Mouse (Mus musculus): ENCODE measurements around the gene Hs6st3. TPM values are rescaled to one million over a fixed set of nuclear protein-coding genes. Genes with fewer than 3 reads are reported as not detected.
"Not testable (repeated sequence)": the region's sequence is repeated elsewhere in the genome, so short reads cannot be mapped to it uniquely, and the experiment has no call there.

Gene Hs6st3
- total RNA-seq, 2 experiments from 2014 or later: 1.4 to 1.6 TPM

DNA sequence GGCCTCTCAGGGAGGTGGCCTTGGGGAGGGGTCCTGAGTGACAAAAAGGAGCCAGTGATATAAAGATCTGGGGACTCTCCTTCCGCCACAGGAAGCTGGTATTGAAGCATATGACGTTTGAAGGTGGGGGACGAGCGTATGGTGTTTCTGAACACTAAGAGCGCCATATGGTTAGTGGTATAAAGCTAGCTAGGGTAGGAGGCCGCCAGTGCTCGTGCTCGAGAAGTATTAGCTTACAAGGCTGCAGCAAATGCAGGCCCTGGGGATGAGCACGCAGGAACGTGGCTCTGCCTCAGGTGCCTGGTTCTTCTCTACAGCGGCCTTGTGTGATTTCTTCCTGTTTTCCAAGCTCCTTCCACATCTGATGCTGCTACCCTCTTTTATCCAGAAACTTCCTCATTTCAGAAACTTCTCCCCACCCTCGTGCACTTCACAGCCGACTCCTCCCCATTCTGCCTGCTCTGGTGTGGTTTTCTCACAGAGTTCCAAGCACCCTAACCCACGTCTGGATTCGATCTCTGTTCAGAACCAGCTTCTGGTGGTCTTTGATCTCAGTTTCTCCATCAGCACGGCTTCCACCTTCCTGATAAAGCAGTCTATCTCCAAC, 110.0 kb downstream of the Hs6st3 start:
- DNase-seq: no peak

DNA sequence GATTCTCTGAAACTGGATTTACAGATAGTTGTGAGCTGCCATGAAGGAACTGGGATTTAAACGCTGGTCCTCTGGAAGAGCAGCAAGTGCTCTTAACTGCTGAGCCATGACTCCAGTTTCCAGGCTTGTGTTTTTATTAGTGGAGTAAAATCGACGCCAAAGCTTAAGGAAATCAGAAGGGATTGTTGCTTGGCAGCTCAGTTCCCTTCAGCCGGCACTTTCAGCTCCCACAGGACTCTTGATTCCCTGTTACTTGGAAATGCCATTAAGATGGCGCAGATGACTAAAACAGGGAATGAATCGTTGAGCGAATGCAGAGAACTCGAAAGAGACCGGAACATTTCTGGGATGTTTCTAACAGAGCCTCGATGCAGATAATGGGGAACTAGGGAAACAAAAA, 112.2 kb downstream of the Hs6st3 start:
- DNase-seq: no peak

DNA sequence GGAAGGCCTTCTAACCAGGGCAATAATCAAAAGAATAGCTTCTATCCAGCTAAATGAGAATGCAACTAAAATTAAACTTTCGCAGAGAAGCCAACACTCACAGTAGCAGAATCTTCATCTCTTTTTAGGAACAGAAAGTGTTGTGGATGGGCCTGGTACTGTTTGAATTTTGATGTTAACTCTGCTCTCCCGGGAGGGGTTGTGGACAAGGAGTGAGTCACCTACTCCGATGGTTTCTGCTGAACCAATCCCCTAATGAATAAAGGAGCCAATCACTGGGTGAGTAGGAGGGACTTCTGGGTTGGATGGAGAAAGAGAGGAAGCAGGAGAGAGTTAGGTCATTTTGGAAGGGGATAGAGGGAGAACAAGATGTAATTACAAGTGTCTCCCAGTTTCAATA, 117.3 kb downstream of the Hs6st3 start:
- DNase-seq: no peak

DNA sequence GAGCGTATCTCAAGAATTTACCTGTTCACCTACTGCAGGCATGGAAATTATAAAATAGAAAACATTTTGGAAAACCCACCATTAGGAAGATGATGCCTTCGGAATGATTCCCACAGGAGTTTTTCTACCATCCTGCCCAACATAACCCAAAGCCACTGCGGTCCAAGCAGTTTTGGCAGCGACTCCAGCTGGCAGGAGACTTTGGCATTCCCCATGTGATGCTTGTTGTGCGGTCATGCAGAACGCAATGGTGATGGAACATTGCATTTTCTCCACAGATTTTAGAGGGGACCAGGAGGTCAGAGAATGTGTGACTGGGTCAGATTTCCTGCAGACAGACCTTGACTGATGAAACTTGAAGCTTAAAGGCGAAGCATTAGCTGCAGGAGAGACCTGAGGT, 118.9 kb downstream of the Hs6st3 start:
- DNase-seq: no peak

DNA sequence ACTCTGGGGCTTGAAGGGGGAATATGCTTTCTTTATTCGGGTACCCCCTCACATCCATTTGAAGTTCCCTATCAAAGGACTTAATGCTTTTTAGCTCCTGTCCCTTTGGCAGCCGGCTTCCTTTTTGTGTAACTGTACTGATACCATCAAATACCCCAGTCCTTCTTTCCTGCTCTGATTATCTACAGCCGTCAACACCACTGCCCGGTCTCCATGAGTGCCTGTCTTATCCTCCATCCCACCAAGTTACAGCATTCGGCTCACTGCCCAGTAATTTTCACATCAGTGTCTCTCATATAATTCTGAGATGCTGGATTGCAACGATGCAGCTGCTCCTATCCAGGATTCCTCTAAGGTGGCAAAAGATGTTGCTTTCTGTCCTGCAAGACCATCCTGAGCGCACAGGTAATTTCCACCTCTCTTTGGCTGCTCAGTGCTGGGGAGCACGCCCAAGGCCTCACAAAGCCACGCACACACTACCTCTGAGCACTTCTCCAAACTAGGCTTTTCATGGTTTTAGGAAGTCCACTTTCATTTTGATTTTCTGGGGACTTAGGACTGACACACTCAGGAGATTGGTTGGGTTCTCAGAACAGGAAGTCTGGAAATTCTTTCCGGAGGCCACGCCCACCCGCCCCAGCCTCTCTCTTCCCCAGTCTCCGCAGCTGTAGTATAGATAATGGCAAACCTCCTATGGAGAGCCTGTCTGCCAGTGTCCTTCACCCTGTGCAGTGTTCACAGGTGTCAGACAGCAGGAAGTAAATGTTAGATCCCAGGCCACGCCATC, 122.2 kb downstream of the Hs6st3 start:
- no peak for DNase-seq

DNA sequence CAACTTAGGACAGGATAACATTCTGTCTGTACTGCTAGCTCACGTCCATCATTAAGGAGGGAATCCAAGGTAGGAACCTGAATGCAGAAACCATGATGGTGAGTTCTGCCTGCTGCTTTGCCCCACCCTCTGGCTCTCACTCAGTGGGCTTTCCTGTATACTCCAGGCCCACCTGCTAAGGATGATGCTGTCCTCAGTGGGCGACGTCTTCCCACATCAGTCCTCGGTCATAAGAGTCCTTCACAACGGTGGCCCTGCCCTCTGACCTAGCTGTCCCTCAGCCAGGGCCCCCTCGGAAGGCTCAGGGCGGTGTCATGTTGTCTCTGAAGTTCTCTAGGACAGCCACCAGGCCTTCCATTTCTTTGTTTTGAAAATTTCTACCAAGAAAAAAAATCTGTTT, 128.2 kb downstream of the Hs6st3 start:
- DNase-seq: no peak

DNA sequence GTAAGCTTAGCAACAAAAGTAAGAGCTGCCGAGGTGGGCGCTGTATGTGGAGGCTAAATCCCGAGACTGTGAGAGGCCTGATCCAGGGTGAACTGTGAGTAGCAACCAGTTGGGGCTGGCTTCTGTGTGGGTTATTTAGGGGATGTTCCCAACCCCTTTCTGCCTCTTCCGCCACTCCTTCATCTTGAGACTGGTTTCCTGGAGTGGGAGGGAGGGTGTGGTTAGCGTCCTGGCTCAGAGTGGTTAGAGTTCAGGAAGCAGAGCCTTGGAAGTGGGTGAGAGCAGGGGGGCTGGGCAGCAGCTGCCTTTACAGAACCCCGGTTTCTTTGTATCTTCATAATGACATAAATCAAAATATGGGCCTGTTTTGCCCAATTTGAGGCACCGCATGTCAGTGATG, 134.9 kb downstream of the Hs6st3 start:
- no peak for DNase-seq

DNA sequence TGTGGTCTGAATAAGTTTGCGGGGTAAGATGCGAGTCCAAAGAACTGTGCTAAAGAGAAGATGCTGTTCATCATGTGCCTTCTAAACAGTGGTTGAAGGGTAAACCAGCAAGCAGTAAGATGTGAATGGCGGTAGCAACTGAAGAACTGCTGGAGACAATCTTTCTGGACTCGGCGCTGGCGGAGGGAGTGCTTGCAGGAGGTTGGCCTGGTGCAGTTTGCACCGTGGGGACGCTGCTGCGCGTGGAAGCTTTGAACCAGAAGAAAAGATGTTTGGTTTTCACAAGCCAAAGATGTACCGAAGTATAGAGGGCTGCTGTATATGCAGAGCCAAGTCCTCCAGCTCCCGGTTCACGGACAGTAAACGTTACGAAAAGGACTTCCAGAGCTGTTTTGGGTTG, 140.0 kb downstream of the Hs6st3 start:
- not testable (repeated sequence) for DNase-seq

DNA sequence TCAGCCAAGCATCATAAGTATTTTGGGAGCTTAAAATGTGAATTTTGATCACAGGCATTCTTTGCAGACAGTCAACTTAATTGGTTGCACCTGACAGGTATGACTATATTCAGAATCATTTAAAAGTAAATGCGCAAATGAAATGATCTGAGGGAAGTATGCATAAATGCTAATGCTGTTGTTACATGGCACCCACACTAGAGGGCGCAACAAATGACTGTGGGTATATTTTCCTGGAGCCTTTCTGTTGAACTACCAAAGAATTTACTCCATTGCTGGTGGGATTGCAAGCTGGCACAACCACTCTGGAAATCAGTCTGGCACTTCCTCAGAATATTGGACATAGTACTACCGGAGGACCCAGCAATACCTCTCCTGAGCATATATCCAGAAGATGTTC, 145.8 kb downstream of the Hs6st3 start:
- peak; percentile 20 for DNase-seq

DNA sequence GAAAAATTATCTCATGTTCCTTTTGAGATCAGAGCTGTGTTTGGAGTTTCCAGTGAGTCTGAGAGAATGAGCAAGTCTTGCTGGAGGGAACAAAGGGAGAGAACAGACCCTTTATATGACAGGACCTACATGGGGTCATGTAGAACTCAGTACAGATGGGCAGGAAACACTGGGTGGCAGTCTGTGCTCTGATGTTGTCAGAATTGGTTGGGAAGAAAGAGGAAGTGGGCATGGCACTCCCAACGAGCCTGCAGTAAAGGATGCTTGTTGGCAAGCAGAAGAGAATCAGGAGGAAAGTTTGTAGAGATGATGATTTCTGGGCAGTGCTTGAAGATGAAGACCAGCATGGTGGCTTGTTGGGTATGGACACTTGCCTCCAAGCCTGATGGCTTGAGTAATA, 151.5 kb downstream of the Hs6st3 start:
- DNase-seq: no peak

DNA sequence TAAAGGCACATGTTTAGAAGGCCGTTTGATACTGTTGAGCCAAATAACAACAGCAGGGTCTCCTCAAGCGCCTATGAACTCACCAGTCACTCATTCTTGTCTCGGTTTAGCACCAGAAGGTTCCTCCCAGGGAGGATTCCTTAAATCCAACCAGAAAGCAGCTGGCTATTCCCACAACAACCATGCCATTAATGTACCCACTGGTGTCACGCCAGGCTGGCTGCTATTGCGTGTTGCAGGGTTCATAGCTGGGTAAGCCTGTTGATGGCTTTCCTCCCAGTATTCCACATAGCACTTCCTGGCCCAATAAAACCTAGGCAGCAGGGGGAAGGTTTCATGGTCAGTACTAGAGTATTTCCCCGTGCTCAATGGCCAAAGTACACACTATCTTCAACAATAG, 155.9 kb downstream of the Hs6st3 start:
- DNase-seq: no peak

DNA sequence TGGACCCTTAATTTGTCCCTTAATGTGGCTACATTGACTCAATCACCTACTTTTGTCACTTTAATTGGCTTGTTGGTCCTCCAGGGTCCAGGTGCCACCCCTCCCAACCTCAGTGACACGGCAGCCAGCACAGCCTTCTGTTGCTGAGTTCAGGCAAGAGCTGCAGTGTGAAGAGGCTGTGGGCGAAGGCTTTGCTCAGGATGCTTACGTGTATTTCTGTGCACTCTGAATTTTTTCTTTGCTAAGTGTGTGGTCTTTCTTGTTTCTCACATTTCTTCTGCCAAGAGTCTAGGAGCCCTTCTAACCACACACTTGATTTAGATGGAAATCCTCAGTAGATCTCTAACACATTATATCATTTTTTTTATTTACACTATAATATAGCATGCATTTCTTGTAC, 168.3 kb downstream of the Hs6st3 start:
- DNase-seq: no peak

DNA sequence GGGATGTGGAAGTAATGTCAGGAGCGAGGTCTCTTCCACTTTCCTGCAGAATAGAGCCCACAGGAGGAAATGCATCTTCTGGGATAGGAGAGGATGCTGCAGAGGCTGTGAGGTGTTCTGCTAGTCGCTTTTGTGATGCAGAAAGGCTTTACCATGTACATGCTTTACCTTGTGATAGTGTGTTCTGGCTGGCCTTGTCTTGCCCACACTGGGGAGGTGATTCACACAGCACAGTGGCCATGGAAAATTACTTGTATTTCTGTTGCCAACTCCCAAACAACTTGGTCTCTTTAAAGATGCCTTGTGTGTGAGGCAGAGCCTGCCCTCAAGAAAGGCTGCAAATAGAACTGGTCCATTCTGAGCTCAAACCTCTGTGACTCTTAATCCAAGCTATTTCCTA, 180.2 kb downstream of the Hs6st3 start:
- peak; percentile 38 for DNase-seq

DNA sequence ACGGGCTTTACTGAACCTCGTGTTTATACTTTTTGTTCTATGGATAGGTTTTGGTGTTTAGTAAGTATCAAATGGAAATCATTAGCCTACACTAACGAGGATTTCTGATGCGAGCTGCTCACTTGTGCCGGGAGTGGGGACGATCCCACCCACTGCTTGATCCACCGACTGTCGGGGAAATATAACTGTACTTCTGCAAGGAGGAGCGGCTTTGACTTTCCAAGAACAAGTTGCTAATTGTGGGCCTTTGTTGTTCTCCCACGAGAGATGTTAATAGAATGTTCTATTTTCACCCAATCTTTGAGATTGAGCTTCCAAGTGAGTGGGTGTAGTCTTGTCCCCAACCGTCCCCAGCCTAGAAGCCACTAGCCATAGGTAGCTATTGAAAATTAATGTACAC, 209.1 kb downstream of the Hs6st3 start:
- DNase-seq: no peak

DNA sequence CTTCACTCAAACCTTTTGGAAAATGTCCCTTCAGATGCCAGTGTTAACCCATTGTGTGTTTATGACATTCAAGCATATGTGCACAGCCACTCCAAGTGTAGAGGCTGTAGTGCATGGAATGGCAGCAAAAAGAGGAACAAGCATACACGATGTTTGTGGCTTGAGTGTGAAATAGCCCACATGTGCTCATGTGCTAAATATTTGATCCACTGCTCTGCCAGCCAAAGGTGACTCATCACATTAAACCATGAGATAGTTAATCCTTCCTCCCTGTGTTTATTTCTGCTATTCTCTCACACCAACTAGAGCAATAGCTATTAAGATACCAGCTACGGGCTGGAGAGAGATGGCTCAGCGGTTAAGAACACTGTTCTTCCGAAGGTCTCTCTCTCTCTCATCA, 223.3 kb downstream of the Hs6st3 start:
- DNase-seq: no peak

DNA sequence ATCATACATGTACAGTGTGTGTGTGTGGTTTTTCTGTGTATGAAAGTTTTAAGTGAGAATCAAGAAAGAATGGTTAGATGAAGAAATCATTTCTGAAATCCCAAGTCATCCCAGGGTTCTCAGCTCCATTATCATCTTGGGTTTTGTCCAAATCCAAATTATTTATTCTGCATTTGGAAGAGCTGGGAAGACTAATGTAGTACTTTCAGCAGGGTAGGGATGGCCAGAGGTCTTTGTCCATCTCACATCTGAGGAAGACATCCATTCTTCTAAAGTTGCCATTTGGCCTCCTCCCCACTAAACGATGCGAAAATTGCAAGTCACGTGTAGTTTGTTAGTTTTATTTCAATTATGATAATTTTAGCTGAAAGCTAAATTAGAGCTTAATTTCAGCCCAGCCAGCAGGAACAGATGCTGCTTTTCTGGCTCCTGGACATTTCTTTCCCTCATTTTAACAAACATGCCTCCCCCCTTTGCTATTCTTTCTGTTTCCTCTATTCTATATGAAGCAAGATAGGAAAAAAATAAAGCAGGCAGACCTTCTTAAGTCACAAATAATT, 229.8 kb downstream of the Hs6st3 start:
- DNase-seq: no peak

DNA sequence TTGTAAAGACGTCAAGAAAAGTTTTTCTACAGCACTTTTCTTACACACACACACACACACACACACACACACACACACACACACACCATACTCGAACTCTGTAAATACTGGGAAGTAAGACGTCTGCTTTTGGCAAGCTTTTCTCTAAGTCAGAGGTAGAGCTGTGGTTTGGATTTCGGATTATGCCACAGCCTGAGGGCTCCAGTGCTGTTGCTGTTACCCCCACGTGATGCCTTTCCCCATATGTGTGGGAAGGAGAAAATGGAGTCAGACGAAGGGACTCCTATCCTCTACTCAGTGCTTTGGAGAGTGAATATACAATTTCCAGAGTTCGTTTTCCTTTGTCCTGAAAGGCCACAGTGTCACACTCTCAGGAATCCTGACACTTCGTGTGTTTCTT, 231.1 kb downstream of the Hs6st3 start:
- DNase-seq: no peak

DNA sequence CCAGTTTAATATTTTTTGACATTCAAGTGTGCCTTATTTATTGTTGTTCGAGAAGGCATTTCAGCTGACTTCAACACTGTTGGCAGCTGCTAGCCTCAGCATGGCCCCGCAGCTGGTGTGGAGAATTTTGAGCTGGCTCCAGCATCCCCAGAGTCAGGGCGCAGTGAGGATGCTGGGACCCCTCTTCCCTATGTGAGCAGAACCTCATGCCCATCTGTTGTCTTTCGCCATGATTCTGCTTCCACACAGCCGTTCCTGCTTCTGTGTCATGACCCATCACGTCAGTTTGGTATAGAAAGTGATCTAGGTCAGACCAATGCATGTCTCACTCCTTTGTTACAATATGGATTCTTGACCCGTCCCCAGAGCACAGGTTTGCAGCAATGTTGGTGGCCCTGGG, 231.9 kb downstream of the Hs6st3 start:
- DNase-seq: no peak

DNA sequence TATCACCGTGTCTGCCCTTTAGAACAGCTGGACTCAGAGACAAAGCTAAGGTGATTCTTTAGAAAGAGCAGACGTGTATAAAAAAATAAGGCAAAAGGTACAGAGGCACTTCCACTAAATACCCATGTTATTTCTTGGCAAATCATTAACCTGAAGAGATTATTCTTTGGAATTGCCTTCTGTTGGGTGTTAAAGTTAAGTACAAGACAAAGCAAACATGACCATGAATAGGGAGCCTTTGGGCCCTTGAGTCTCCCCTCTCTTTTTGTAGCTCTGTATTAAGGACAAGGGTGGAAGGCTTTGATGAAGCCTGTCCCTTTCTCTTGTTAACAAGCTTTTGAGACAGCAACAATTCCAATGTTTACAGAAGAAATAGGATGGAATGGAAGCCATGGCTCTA, 241.2 kb downstream of the Hs6st3 start:
- DNase-seq: no peak

DNA sequence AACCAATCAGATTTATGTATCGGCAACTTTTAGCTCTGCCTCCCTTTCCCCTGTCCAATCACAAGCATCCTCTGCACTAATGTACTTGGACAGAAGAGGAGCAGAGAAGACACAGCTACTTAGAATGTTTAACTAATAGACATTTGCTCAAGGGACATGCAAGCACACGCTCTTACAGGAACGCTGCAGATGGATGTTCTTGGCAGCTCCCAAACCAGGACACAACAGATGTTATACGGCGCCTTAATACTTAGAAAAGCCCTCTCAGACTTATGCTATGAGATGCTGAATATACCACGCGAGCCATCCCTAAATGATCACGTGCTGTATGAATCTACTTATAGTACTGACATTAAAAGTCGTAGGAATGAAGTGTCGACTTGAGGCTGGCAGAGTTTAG, 263.5 kb downstream of the Hs6st3 start:
- DNase-seq: no peak

DNA sequence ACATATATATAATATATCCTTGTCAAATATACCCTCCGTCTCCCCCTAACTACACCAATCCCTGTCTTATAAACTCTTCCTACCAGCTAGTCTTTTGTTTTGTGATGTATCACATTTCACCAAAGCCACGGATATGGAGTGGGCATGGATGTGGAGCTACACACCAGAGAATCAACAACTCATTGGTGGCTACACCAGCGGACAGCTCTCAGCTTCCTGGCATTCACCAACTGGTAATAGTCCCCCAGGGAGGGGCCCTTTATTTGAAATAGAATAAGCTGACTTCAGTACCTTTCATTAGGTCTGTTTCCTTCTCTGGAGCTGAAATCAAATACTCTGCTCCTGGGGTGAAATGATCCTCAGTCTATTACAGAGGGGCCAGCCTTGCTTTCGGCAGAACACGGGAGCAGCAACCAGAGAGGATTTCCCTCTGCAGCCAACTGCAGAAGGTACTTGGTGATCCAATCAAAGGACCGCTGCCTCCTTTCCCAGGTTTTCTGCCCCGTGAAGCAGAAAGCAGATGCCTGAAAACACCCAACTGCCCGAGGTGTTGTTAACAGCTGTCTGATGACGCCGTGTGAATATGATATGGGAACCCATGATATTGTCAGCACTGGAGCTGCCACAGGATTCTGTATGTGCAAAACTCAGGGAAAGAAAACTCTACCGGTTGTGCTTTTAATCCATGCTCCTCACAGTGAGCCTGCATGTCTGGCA, 271.4 kb downstream of the Hs6st3 start:
- no peak for DNase-seq

DNA sequence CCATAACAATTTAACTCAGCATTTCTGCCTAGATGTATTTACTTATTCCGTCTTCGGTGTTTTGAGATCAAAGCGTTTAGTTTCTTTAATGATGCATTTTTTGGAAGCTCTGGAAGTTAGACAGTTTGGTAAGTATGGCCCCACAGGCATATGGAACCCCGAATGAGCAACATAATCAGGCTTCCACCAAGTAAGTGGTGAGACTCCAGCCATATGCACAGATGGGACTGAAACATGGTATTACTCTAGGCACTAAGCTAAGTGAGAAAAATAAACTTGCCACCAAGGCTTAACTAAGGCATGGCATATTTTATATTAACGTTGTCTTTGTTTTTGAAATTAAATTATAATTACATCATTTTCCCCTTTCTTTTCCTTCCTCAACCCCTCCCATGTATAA, 284.8 kb downstream of the Hs6st3 start:
- no peak for DNase-seq

DNA sequence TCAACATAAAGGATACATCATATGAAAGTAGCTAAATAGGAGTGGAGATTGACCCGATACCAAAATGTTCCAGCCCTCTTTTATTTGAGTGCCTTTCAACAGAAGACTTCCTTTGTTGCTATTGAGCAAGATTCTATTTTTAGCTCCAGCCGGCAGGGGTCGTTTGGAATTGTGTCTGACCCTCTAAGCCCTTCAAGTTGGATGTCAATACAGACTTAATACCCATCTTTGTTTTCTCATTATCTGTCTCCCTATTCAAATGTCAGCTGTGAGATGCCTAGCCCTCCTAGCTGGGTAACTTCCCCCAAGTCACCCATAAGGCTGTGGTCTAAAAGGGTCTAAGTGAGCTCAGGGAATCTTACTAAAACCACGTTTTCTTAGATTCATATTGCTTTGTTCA, 312.3 kb downstream of the Hs6st3 start:
- DNase-seq: no peak

Measured in adrenal gland, postnatal 10 days (tissue).